Mouse (Mus musculus): ENCODE measurements around the gene Osmr. TPM values are rescaled to one million over a fixed set of nuclear protein-coding genes. Genes with fewer than 3 reads are reported as not detected.
A peak's percentile ranks its signal among the peaks of the same experiment; 100 is the strongest.

The Osmr gene
- 0.40 and 0.68 TPM in 2 replicates for polyA plus RNA-seq (2012; ENCODE audit: insufficient read depth, insufficient read length, missing spikeins)

DNA sequence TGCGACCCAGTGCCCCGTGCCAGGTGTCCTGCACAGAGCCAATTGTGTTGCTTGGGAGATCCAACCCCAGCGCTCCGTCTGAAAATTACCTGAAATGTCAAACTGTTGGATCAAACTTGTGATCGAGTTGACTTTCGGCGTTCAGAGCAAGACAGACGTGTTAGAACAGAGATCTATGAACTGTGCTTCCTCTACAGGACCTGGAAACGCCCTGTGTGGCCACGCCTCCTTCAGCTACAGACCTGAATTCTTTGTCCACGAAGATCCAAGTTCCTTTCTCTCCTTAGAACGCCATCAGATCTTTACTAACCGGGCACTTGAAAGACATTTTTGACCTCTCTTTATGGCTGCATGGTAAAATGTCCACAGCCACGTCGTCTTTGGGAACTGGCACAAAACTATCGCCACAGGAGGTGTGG, at the start of gene Osmr:
Gene Osmr, minus strand, starts transcription at position 369 of the 419 bp plus-strand sequence.
- H3K4me1 ChIP-seq (ENCODE audit: control insufficient read depth, insufficient read depth, low read length) = no peaks in the 10 kb centered on the region
- H3K27ac ChIP-seq (ENCODE audit: insufficient read depth, low read depth, low read length) = no peak within 1 kb of the TSS
- no peak within 1 kb of the TSS for H3K4me3 ChIP-seq (ENCODE audit: insufficient read depth, low read length)
- TF ChIP-seq CTCF (IDR thresholded peaks at IDR 0.05; ENCODE audit: low read depth, low read length) = no peak
- no peak for TF ChIP-seq POLR2A (IDR thresholded peaks at IDR 0.05; ENCODE audit: borderline replicate concordance, low read depth, low read length)

DNA sequence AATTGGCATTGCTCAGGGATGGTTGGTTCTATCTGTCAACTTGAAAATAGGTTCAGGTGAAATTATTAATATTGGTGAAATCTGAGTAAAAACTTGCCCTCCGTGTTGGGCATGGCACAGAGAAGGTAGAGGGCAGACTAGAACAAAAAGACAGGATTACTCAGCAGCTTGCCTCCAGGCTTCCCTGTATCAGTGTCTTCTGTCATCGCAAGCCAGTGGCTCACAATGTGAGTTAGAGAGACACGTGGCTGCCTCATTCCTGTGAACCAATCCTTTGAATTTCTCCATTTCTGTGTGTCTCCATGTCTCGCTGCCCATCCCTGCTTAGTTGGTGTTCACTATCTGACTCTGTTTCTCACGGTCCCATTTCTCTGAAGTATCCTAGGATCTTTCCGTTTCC, 44.6 kb upstream of the Osmr start:
- Histone ChIP-seq H3K27ac (ENCODE audit: insufficient read depth, low read depth, low read length) (no peak overlapping the region), H3K4me3 (ENCODE audit: insufficient read depth, low read length) (no peak overlapping the region), H3K4me1 (ENCODE audit: control insufficient read depth, insufficient read depth, low read length) (no peaks in the 10 kb centered on the region)
- TF ChIP-seq CTCF (IDR thresholded peaks at IDR 0.05; ENCODE audit: low read depth, low read length) (no peak), POLR2A (IDR thresholded peaks at IDR 0.05; ENCODE audit: borderline replicate concordance, low read depth, low read length) (no peak)

GRCm38 (mm10) chr15:6914163-6914562, 39.4 kb upstream of the Osmr start:
- no peaks in the 10 kb centered on the region for H3K4me1 ChIP-seq (ENCODE audit: control insufficient read depth, insufficient read depth, low read length)
- no peak for TF ChIP-seq CTCF (IDR thresholded peaks at IDR 0.05; ENCODE audit: low read depth, low read length)
- no peak for TF ChIP-seq POLR2A (IDR thresholded peaks at IDR 0.05; ENCODE audit: borderline replicate concordance, low read depth, low read length)
- H3K27ac ChIP-seq (ENCODE audit: insufficient read depth, low read depth, low read length) = no peak overlapping the region
- no peak overlapping the region for H3K4me3 ChIP-seq (ENCODE audit: insufficient read depth, low read length)

DNA sequence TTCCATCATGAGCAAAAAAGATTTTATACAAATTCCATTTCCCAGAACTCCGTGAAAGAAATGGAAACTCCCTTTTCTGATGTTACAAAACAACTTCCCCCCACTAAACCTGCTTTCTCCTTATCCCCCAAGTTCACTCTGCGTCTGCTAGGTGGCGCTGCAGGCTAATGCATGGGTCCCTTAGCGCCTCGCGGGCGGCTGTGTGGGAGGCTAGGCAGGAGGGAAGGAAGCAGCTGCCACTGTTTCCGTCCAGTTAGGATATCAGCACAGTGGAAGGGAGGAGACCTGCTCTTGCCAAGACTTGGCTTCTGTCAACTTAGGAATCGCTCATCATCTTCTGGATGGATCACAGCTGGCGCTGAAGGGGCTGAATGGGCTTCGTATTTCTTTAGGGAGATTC, 34.9 kb upstream of the Osmr start:
- H3K27ac ChIP-seq (ENCODE audit: insufficient read depth, low read depth, low read length) = no peak overlapping the region
- peak; percentile 90 for TF ChIP-seq CTCF (IDR thresholded peaks at IDR 0.05; ENCODE audit: low read depth, low read length)
- TF ChIP-seq POLR2A (IDR thresholded peaks at IDR 0.05; ENCODE audit: borderline replicate concordance, low read depth, low read length) = no peak
- H3K4me3 ChIP-seq (ENCODE audit: insufficient read depth, low read length) = no peak overlapping the region
- H3K4me1 ChIP-seq (ENCODE audit: control insufficient read depth, insufficient read depth, low read length) = no peaks in the 10 kb centered on the region

- TF ChIP-seq POLR2A (IDR thresholded peaks at IDR 0.05; ENCODE audit: borderline replicate concordance, low read depth, low read length) (no peak), CTCF (IDR thresholded peaks at IDR 0.05; ENCODE audit: low read depth, low read length) (no peak)
- H3K4me1 ChIP-seq (ENCODE audit: control insufficient read depth, insufficient read depth, low read length) = no peaks in the 10 kb centered on the region
- no peak overlapping the region for H3K4me3 ChIP-seq (ENCODE audit: insufficient read depth, low read length)
- no peak overlapping the region for H3K27ac ChIP-seq (ENCODE audit: insufficient read depth, low read depth, low read length)
Observed at GRCm38 (mm10) chr15:6909084-6909483, 34.3 kb upstream of the Osmr start.

GRCm38 (mm10) chr15:6908601-6909000, 33.8 kb upstream of the Osmr start:
- Histone ChIP-seq H3K4me1 (ENCODE audit: control insufficient read depth, insufficient read depth, low read length) (no peaks in the 10 kb centered on the region), H3K4me3 (ENCODE audit: insufficient read depth, low read length) (no peak overlapping the region), H3K27ac (ENCODE audit: insufficient read depth, low read depth, low read length) (no peak overlapping the region)
- TF ChIP-seq CTCF (IDR thresholded peaks at IDR 0.05; ENCODE audit: low read depth, low read length) (no peak), POLR2A (IDR thresholded peaks at IDR 0.05; ENCODE audit: borderline replicate concordance, low read depth, low read length) (no peak)

DNA sequence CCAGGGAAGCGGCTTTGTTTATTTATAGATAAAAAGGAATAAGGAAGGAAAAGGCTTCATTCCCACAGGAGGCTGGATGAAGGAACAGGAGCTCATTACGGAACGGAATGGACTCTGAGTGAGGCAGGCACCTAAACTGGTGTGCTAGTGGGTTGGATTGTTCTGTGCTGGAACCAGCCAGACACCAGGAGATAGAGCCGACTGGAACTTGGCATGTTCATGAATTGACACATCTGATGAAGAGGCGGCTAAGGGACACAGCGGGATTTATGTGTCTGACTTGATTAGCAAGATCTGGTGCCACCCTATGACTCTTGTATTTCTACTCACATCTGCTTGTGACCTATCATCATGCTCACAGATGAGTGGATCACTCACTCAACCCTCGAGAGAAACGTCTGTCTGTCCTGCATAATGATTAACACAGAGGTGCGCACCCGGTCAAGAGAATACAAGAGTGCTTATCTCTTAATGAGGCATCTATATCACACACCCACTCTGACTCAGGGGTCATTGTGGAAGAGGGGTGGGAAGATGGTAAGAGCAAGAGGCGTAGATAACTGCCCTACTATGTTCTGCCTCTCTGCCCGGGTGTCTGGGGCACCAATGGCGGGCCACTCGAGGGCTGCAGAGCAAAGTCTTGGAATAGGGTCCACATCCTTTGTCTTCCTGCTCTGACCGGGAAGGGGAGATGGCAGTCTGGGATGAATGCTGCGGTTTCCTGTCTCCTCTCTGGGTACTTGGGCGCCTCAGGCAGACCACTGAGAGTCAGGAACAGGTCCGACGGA, 31.7 kb upstream of the Osmr start:
- Histone ChIP-seq H3K4me3 (ENCODE audit: insufficient read depth, low read length) (no peak overlapping the region), H3K4me1 (ENCODE audit: control insufficient read depth, insufficient read depth, low read length) (no peaks in the 10 kb centered on the region), H3K27ac (ENCODE audit: insufficient read depth, low read depth, low read length) (no peak overlapping the region)
- TF ChIP-seq POLR2A (IDR thresholded peaks at IDR 0.05; ENCODE audit: borderline replicate concordance, low read depth, low read length) = no peak
- TF ChIP-seq CTCF (IDR thresholded peaks at IDR 0.05; ENCODE audit: low read depth, low read length) = no peak

- Histone ChIP-seq H3K4me3 (ENCODE audit: insufficient read depth, low read length) (no peak overlapping the region), H3K27ac (ENCODE audit: insufficient read depth, low read depth, low read length) (no peak overlapping the region), H3K4me1 (ENCODE audit: control insufficient read depth, insufficient read depth, low read length) (no peaks in the 10 kb centered on the region)
- no peak for TF ChIP-seq POLR2A (IDR thresholded peaks at IDR 0.05; ENCODE audit: borderline replicate concordance, low read depth, low read length)
- no peak for TF ChIP-seq CTCF (IDR thresholded peaks at IDR 0.05; ENCODE audit: low read depth, low read length)
Observed at GRCm38 (mm10) chr15:6905726-6906125, 31.0 kb upstream of the Osmr start.

GRCm38 (mm10) chr15:6903286-6903975, 28.7 kb upstream of the Osmr start:
- Histone ChIP-seq H3K27ac (ENCODE audit: insufficient read depth, low read depth, low read length) (no peak overlapping the region), H3K4me3 (ENCODE audit: insufficient read depth, low read length) (no peak overlapping the region), H3K4me1 (ENCODE audit: control insufficient read depth, insufficient read depth, low read length) (no peaks in the 10 kb centered on the region)
- TF ChIP-seq CTCF (IDR thresholded peaks at IDR 0.05; ENCODE audit: low read depth, low read length) (no peak), POLR2A (IDR thresholded peaks at IDR 0.05; ENCODE audit: borderline replicate concordance, low read depth, low read length) (no peak)

Data from bone marrow macrophage, adult 2 months (primary cell).